Mouse (Mus musculus): Measurements from ENCODE around the gene Plxna4.
A peak's percentile ranks its signal among the peaks of the same experiment; 100 is the strongest.

The Plxna4 gene

DNA sequence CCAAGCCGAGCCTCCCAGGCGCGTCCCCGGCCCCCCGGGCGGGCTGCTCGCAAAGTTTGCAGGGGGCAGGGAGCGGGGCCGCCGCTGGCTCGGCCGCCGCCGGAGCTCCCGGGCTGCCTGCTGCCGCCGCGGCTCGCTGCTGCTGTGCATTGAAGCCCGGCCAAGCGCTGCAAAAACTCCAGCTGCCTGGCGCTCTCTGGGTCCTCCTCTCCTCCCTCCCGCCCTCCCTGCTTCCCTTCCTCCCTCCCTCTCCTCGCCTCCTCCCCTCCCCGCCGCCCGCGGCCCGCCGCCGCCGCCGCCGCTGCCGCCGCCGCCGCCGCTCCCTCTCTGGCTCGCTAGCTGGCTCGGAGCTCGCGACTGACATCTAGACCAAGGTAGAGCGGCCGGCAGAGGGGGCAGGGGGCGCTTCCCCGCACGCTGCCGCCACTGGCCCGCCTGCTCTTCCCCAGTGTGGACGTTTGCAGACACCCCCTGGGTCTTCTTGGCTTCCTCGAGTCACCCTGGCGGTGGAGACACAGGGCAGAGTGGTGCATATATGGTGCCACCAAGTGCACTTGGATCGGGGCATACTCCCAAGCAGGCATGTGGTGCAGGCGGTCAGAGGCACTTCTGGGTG lies at the start of gene Plxna4:
Plxna4 (minus strand) TSS at position 137 of the 616 bp plus-strand sequence.
- DNase-seq (ENCODE audit: low spot score), result peak; percentile 69

DNA sequence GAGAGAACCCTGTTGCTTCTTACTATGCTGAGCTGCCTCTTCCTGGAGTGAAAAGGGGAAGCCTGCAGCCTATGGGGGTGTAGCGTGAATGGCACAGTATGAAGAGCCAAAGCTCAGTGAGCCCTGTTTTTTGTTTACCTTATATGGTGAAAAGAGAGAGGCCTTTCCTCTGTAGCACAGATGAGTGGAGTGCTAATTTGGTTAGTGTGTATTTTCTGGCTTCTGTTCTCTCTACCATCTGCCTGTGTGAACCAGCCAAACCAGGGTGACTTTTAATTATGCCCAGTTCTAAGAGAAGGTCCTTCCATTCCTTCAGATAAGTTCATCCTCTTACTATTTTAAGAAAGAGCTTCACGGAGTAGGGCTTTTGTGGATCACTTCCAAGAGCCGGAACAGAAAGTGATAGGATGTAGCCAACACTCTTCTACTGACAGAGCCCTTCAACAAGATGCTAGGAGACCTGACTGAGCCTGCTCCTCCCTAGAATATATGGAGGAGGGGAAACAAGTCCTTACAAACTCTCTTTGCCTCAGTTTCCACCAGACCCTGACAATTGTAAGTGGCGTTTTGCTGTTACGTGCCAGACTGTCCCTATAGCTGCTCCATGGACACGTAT lies 49.7 kb upstream of the Plxna4 start:
- DNase-seq (ENCODE audit: low spot score), result no peak

DNA sequence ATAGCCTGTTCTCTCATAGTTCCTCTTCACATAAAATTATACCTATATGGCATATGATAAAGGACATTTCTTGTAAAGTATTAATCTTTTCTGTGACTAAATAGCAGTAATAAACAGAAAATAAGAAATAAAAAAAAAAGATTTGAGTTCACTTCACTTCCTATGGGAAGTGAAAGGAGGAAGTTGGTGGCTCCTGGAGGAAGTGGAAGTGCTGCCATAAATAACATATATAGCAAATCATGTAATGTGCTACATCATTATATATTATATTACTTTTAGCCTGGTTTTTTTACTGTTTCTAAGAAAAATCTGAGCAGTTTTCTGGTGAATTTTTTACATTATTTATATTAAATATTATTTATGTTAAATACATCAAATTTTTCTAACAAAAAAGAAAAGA lies 22.7 kb upstream of the Plxna4 start:
- DNase-seq (ENCODE audit: low spot score), result no peak

DNA sequence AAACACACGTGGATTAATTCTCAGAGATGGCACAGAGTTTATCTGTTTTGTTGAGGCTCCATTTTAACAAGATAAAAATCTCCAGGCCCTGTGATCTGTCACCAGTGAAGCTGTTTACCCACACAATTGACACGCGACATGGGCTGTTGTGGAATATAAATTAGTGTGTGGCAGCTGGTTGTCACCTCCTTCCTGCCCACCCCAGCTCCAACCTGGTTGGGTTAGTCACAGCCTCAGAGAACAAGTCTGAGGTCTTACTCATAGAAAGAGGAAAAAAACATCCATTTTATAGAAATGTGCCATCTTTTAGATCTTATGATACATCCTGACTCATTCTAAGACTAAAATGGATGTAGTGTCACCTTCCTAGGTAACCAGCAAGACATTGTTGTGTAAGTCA lies 18.8 kb upstream of the Plxna4 start:
- no peak for DNase-seq (ENCODE audit: low spot score)

DNA sequence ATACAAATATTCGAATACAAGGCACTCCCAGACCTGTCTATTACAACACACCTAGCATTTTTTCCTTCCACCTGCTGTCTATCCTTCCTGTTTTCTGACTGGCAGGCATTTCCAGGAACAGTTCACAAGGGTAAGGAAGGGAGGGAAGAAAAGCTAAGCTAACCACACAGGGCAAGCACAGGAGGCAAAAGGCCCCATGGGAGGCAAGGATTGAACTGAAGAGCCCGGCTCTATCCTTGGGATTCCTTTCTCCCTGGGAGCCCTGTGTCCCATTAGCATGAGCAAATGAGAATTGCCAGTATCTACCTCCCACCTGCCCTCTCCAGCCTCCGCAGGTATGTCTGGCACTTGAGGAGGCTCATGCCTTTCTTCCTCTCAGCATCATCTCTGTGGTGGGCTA lies 17.6 kb upstream of the Plxna4 start:
- DNase-seq (ENCODE audit: low spot score), result no peak

DNA sequence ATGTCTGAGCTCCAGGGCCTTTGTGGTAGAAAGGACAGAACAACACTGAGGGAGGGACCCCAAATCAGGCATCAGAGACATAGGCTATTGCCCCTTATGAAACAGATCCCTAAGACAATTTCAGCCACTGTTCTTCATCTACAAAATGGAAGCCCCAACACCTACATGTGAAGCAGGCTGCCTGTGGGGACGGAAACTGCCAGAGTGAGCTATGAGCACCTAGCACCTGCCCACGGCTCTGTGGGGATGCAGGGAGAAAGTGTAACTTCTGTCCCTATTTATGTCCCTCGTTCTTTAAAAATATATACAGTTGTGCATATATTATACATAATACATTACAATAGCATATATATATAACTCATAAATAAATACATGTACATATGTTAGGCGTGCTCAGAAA lies 16.9 kb upstream of the Plxna4 start:
- no peak for DNase-seq (ENCODE audit: low spot score)

DNA sequence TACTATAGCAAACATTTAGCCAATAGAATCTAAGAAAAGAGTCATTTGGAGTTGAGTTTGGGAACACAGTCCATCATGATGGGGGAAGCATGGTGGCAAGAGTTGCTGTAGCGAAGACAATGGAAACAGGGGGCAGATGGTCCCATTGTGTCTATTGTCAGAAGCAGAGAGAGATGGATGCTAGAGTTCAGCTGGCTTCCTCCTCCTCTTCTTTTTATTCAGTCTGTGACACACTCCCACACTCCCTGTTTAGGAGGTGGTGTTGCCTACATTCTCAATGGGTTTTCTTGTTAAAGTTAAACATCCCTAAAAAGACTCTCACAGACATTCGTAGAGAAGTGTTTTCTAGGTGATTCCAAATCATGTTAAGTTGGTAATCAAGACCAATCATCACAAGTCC lies 14.1 kb upstream of the Plxna4 start:
- no peak for DNase-seq (ENCODE audit: low spot score)

DNA sequence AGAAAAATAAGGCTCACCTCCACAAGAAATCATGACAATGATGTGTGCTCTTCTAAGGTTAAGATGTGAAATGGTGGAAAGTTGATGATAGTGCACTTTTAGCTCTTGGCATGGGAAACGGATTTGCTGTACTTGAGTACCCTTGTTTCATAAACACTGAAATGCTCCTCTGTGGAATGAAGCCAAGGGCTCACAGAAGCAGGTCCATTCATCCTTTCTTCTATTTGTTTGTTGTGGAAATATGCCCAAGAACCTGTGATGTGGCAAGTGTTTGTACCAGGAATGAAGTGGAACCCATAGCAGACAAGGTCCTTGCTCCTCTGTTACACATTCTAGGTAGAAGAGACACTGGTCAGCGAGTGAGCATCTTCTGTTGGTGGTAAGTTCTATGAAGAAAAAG lies 13.3 kb upstream of the Plxna4 start:
- no peak for DNase-seq (ENCODE audit: low spot score)

DNA sequence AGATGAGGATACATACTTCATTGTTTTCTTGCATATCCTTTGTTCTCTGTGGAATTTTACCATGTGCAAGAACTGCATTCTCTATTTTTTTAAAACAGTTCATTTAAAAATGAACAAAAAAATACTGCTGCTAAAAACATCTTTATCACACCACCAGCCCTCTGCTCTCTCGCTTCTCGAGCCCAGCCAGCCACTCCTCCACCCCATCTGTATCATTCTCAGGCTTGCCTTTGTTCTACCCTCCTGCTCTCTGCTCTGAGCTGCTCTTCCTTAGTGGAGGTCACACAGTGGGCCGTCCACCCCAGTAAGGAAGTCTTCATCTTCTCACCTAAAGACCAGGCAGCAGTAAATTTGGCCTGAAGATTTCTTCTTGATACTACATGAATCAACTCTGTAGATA lies 7.6 kb upstream of the Plxna4 start:
- no peak for DNase-seq (ENCODE audit: low spot score)

DNA sequence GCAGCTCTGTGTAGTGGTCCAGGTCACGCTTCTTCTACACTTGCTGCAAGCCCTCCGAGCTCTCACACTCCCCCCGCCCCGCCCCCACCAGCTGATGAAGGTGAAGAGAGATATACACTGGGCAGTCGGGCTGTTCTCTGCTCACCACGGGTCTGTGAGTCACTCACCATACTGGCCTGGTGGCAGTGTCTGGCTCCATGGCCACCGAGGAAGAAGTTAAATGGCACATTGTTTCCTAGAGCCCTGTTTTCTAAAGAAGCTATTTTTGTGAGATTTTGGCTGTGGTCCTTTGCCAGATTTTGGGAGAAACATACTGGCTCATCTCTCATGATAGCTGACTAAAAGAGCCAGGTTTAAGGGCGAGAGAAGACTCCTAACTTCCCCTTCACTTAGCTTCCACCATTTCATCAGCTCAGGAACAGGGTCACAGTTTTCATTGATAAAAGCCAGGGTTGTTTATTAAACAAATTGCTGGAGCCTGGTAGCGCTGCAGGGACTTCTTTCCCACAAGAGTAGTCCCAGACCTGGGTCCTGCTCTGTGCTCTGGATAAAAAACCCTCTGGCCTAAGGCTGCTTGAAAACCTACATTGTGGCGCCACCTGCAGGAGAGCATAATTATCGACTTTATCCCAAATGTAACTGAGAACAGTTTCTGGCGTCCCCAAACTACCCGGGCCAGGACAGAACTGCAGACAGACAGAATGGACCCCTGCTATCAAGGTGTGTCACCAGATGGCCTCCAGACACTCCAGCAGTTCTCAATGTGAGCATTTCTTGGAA lies 3.2 kb upstream of the Plxna4 start:
- DNase-seq (ENCODE audit: low spot score), result peak; percentile 19

DNA sequence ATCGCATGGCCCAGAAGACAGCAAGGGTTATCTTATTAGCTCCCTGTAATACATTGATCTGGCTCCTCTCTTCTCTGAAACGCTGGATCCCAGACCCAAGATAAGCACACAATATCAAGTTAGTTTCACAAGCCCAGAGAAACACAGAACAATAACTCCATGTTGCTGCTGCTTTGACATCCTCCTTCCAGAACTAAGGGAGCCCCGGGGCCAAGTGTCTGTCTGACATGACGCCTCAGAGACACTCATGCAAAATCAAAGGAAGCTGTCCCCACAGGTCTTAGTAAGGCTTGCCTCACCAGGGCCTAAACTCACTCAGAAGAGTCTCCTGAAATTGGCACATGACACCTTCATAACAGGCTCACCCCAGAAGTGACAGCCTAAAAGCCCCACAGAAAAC lies 1.6 kb upstream of the Plxna4 start:
- DNase-seq (ENCODE audit: low spot score), result no peak

DNA sequence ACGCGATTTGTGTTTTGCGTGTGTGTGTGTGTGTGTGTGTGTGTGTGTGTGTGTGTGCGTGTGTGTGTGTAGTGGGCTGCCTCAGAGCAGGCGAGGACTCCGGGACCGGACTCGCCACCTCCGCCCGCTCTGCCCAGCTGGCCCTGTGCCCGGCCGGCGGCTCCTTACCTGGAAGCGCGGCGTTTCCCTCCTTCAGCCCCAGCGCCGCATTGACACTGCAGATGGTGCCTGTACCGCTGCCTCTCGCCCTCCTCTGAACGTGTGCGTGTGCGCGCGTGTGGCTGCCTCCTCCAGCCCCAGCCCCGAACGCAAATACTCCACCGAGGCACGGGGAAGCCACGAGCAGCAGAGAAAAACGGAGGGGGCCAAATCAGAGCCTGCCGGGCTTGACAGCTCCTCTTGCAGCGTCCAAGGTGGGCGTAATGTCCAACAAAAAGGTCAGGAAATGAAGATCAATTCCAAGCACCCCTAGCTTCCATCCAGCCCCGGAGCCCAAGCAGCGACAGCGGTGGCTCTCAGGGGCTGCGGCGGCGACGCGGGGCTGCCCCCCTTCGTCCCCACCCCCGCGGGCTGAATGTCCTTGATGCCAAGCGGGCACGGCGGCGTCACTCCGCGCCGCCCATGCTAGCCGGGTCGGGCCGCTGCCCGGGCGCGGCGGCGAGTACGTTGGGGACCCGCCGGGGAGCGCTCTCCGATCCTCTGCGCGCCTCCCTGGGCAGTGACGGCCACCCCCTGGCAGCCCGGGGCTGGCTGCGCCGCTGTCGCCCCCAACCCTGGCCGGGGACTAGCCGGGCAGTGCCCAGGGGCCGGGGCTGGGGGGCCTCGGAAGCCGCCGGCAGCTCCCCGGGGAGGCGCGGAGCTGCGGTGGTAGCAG lies 619 bp downstream of the Plxna4 start:
- DNase-seq (ENCODE audit: low spot score), result no peak

DNA sequence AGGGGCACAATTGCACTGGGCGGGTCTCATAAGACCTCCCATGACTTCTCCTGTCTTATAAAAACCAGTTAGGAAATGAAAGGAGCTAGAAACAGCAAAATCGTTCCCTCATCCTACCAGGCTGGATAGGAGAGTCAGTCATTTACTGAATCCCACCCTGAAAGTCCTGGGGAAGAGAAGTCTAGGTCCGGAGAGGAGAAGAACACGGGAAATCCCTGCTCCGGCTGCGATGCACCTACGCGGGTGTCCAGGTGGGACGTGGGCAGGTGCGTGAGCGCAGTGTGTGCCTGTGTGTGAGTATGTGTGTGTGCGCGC lies 1.2 kb downstream of the Plxna4 start:
- DNase-seq (ENCODE audit: low spot score), result no peak

DNA sequence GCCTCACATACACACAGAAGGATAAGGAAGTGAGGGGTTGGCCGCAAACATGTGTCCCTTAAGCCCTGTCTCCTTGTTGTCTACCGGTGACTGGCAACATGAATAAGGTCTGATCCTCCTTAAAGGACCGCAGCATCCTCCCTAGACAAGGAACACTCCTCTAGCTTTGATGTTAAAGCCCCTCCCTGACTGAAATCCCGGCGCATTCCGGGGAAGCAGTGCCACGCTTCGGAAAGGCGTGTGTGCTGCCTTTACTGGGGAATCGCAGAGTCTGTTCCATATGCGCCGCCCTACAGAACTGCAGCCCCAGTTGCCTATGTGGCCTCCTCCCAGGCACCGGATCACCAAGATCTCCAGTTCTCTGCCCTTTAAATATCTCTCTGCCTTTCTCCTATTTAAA lies 1.6 kb downstream of the Plxna4 start:
- no peak for DNase-seq (ENCODE audit: low spot score)

DNA sequence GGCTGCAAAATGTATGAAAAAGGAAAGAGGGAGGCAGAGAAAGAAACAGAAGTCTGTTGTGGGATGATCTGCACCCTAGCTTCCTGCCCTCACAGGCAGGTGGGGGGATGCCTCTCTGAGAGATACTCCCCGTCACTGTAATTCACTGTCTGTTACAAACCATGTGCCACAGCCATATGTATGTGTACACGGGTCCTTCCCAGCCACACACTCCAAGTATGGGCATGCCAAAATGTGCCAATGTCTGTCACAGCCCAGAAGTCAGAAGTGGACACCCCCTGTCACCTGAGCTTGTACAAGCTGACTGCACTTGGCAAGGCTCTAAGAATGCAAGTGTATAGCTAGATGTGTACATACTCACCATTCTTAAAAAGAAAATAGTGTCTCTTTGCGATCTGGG lies 2.8 kb downstream of the Plxna4 start:
- DNase-seq (ENCODE audit: low spot score), result no peak

DNA sequence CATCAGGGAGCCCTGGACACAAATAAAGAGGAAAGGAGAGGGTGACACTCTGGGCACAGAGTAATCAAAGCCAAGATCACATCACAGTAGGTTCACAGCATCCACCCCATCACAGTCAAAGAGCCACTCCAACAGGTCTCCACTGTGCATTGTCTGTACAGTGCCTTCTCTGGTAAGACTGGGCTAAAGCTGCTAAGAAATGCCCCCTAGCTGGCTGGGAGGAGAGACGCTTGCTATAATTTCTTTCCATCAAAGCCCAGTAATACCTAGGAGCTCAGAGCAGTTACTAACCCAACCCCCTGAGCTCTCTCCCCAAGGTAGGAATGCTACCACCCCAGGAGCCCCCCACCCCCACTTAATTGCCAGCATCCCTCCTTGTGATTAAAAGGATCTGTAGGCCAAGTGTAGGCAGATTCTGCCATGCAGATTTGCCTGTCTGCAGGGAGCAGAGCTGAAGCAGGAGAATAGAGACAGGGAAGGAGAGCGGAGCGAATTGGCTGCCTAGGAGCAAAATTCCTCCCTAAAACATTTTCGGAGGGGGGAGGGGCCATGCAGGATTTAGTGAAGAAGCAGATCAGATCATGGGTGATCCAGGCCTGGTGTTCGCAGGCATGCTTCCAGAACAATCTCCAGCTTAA lies 3.6 kb downstream of the Plxna4 start:
- no peak for DNase-seq (ENCODE audit: low spot score)

DNA sequence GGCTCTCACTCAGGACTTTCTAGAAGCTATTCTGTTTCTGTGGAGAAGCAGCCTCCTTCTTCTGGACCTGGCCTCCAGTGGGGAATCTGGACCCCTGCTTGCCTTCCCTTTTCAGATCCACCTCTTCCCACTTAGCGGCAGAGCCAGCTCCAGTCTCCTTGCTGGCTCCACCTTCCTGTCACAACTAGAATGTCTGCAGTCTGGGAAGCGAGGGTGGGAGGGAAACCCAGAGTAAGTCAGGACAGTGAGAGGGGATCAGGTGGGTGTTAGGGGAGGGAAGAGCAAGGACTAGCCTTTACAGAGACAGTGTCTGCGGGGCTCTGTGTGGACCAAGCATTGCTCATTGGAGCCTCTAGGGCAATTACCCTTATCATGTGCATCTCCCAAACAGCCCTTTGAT lies 4.4 kb downstream of the Plxna4 start:
- DNase-seq (ENCODE audit: low spot score), result no peak

DNA sequence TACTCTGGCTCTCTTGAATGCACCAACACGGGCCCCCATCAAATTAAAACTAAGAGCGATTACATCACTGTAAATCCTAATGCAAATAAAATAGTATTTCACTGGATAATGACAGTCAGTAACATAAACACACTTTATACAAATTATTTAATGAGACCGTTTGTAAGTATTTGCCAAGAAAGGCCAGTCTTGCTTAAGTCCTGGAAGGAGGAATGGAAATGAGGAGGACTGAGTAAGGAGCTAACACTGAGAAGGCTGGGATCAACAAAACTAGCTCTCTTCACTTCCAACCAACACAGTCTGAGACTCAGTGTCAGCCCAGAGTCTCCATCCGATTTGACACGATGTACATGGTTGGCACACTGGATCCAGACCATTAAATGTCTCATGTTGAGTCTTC lies 16.5 kb downstream of the Plxna4 start:
- DNase-seq (ENCODE audit: low spot score), result no peak

DNA sequence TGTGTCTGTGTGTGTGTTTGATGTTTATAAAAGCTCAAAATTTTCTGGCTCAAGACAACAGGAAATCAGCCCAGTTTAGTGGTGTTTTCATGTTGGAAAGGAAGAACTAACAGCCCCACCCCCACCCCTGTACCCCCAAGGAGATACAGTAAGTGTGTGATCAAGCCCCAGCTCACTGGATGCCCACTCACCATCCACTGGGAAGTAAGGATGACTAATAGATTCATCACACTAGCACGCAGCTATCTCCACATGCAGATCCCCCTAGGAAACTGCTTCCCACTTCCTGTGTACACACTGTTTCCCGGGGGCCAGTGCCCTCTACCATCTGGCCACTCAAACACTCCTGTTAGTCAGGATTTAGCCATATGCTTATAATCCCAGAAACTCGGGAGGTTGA lies 17.5 kb downstream of the Plxna4 start:
- no peak for DNase-seq (ENCODE audit: low spot score)

DNA sequence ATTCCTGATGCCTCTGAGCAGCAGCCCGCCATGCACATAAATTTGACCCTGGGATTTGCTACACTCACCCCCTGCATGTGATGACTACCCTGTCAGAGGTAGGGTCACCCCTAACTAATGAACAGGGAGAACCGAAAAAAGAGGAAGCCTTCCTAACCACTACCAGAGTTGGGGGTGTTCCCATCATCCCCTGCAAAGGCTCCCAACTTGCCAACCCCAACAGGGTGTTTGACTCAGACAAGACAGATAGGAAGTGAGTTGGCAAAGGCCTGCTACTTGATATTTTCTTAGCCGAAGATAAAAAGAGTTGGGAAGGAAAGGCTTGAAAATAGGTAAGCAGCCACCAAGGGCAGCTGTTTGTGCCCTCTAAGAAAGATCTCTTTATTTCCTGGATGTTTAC lies 18.1 kb downstream of the Plxna4 start:
- DNase-seq (ENCODE audit: low spot score), result no peak

DNA sequence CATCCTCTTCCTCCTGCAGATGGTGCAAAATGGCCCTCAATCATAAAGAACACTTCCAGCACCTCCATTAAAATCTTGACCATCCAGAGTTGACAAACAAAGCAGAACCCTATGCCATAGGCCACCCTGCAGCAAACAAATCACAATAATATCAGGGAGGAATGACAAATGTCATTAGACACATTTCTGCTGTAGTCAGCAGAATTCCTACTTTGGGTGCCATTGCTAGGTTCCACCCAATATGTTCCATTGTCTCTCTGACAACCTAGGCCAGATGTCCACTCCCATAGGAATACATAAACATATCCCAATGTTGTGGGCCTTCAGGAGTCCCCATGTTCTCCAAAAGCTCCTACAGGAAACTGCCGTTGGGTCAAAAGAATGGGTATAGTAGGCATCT lies 41.1 kb downstream of the Plxna4 start:
- no peak for DNase-seq (ENCODE audit: low spot score)

DNA sequence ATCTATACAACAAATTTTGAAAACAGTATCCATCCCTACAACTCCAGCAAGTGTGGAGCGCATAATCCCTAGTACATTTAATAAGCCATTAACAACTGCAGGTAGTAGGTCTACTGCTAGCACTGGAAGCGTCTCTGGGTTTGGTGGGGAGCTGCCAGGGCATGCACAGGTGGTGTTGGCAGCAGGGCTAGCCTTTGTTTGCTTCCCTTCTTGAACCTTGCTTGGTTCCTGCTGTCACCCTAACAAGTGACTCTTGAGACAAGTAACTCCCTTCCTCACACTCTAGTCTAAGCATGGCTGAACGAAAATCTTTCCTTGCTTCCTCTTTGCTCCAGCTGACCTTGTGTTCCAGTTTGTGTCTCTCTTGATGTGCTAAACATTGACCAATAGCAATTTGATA lies 44.0 kb downstream of the Plxna4 start:
- DNase-seq (ENCODE audit: low spot score), result no peak

Measured in ovary, adult 18-20 months (tissue).